Mouse (Mus musculus) spleen, adult 2 months (tissue): ENCODE measurements around the gene Chid1.

Experiments
- CTCF ChIP-seq: fragments of 200-500 bp; IDR thresholded peaks from 2 replicates; pipeline ENCODE4 v1.5.1; 2011; ENCODE audit warnings: mild to moderate bottlenecking, inconsistent platforms; ENCODE audit not compliant: insufficient read depth, insufficient read length, insufficient replicate concordance; ENCODE audit errors: extremely low read depth
- POLR2A ChIP-seq: fragments of 200-500 bp; IDR thresholded peaks from 2 replicates; pipeline ENCODE4 v1.6.1; 2011; ENCODE audit warnings: low read depth, low read length, inconsistent platforms

- TF ChIP-seq CTCF = no peak
- no peak for TF ChIP-seq POLR2A
These were observed 37.7 kb downstream of the Chid1 start for GRCm38 (mm10) chr7:141501820-141502555.
